Mouse (Mus musculus): ENCODE measurements around the gene Irx4. TPM values are rescaled to one million over a fixed set of nuclear protein-coding genes. Genes with fewer than 3 reads are reported as not detected.

Gene Irx4
- not detected for total RNA-seq (2023)

DNA sequence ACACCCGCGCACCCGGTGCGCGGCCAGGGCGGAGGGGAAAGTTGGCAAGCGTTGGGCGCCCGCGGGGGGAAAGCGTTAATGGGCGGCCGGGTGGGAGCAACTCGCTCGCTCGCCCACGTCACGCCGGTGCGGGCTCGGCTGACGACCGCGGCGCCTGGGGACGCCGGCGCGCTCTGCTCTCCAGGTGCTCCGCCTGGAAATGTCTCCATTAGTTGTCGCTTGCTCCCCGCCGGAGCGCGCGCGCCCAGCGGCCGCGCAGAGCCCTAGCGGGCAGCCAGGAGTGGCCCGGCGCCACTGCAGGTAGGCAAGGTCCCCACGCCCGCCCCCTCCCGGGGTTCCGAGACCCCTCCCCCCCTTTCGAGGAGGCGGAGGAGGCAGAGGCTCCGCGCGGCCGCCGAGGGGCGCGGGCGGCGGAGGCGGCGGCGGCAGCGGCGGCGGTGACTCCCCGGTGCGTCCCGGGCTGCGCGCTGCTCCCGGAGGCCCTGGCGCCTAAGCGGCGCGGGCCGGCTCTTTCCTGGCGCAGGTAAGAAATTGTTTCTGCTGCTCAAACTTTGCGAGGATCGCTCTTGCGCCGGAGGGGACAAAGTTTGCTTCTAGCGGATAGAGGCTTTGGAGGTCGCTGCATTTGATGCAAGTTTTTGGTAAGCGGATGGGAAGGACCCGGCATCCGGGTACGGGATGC lies at the start of gene Irx4:
TSS of gene Irx4 (plus strand) at position 126 of the 682 bp plus-strand sequence.

Other genes with a start within 250 kb of the Irx4 start
- 24.9 TPM for gene Mrpl36, start 68.0 kb downstream of the Irx4 start, total RNA-seq (2023)
- gene Ndufs6, start 68.1 kb downstream of the Irx4 start, total RNA-seq (2023), result 49.3 TPM
- 39.4 TPM for gene Lpcat1, start 206.7 kb downstream of the Irx4 start, total RNA-seq (2023)